Mouse (Mus musculus) CH12.LX (cell line): ENCODE measurements around the gene Uso1.

Experiments used
- CTCF ChIP-seq, 2 experiments: IDR thresholded peaks in 1 of 2; conservative IDR thresholded peaks in 1 of 2; 2 replicates each; pipeline ENCODE4 v1.5.1; 2011 to 2012; ENCODE audit warnings: low read depth in 2 of 2, low read length in 2 of 2, improper control_type of control experiment in 1 of 2, inconsistent platforms in 1 of 2, mild to moderate bottlenecking in 1 of 2, moderate library complexity in 1 of 2
- E2F4 ChIP-seq: IDR thresholded peaks from 2 replicates; pipeline ENCODE4 v1.6.1; 2011; ENCODE audit warnings: low read depth, low read length, improper control_type of control experiment; ENCODE audit not compliant: insufficient replicate concordance
- EP300 ChIP-seq: IDR thresholded peaks from 2 replicates; pipeline ENCODE4 v1.6.1; 2011; ENCODE audit warnings: low read length, improper control_type of control experiment
- GABPA ChIP-seq: IDR thresholded peaks from 2 replicates; pipeline ENCODE4 v1.6.1; 2012; ENCODE audit warnings: low read depth, low read length, improper control_type of control experiment, inconsistent platforms; ENCODE audit not compliant: insufficient replicate concordance
- MXI1 ChIP-seq: IDR thresholded peaks from 2 replicates; pipeline ENCODE4 v1.6.1; 2011; ENCODE audit warnings: mild to moderate bottlenecking, low read depth, low read length, improper control_type of control experiment
- POLR2A ChIP-seq: IDR thresholded peaks from 2 replicates; pipeline ENCODE4 v1.6.1; 2011; ENCODE audit warnings: low read depth, mild to moderate bottlenecking, improper control_type of control experiment, low read length
- POLR2AphosphoS2 ChIP-seq: IDR thresholded peaks from 2 replicates; pipeline ENCODE4 v1.6.1; 2011; ENCODE audit warnings: low read depth, low read length, improper control_type of control experiment
- RAD21 ChIP-seq: IDR thresholded peaks from 2 replicates; pipeline ENCODE4 v1.6.1; 2011; ENCODE audit warnings: low read depth, mild to moderate bottlenecking, low read length, improper control_type of control experiment, moderate library complexity
- TBP ChIP-seq: conservative IDR thresholded peaks from 2 replicates; pipeline ENCODE4 v1.6.1; 2011; ENCODE audit warnings: low read depth, low read length, improper control_type of control experiment
- TCF12 ChIP-seq: IDR thresholded peaks from 2 replicates; pipeline ENCODE4 v1.6.1; 2014; ENCODE audit warnings: low read depth, mild to moderate bottlenecking, inconsistent platforms, low read length, improper control_type of control experiment
- USF1 ChIP-seq: IDR thresholded peaks from 2 replicates; pipeline ENCODE4 v1.6.1; 2014; ENCODE audit warnings: low read depth, mild to moderate bottlenecking, inconsistent platforms, low read length, improper control_type of control experiment
- ZKSCAN1 ChIP-seq: IDR thresholded peaks from 2 replicates; pipeline ENCODE4 v1.6.1; 2012; ENCODE audit warnings: low read depth, inconsistent platforms, low read length, improper control_type of control experiment, borderline replicate concordance
- ZMIZ1 ChIP-seq: IDR thresholded peaks from 2 replicates; pipeline ENCODE4 v1.6.1; 2012; ENCODE audit warnings: low read depth, mild to moderate bottlenecking, inconsistent platforms, low read length, improper control_type of control experiment
- ZNF384 ChIP-seq: IDR thresholded peaks from 2 replicates; pipeline ENCODE4 v1.6.1; 2012; ENCODE audit warnings: low read depth, low read length, improper control_type of control experiment, inconsistent platforms

- no peak for TF ChIP-seq CTCF (conservative IDR thresholded peaks at IDR 0.05 in 1 of 2, IDR thresholded peaks at IDR 0.05 in 1 of 2; ENCODE audit: low read depth in 2 of 2, low read length in 2 of 2)
- TF ChIP-seq EP300: no peak
- no peak for TF ChIP-seq USF1
- no peak for TF ChIP-seq POLR2A
- TF ChIP-seq ZKSCAN1: no peak
- no peak for TF ChIP-seq ZNF384
- TF ChIP-seq E2F4: no peak
- no peak for TF ChIP-seq GABPA
- no peak for TF ChIP-seq TBP
- TF ChIP-seq TCF12: no peak
- no peak for TF ChIP-seq POLR2AphosphoS2
- TF ChIP-seq MXI1: no peak
- no peak for TF ChIP-seq RAD21
- TF ChIP-seq ZMIZ1: no peak
Observed at GRCm38 (mm10) chr5:92212231-92212630, 74.5 kb downstream of the Uso1 start.
